Mouse (Mus musculus): ENCODE data around the gene Svs4. TPM values are rescaled to one million over a fixed set of nuclear protein-coding genes. Genes with fewer than 3 reads are reported as not detected.
"Not testable (repeated sequence)": the region's sequence is repeated elsewhere in the genome, so short reads cannot be mapped to it uniquely, and the experiment has no call there.

The Svs4 gene
- 0.54 TPM in 1 of 2 replicates, not detected in the other for polyA plus RNA-seq (2015; fragmentation: Nextera tagmentation; extraction: Ambion mirVana)

- no peak for DNase-seq (ENCODE audit: low spot score)
Observed at GRCm38 (mm10) chr2:164278359-164278758, at the start of gene Svs4. Svs4 (minus strand) TSS chr2:164278459.

DNA sequence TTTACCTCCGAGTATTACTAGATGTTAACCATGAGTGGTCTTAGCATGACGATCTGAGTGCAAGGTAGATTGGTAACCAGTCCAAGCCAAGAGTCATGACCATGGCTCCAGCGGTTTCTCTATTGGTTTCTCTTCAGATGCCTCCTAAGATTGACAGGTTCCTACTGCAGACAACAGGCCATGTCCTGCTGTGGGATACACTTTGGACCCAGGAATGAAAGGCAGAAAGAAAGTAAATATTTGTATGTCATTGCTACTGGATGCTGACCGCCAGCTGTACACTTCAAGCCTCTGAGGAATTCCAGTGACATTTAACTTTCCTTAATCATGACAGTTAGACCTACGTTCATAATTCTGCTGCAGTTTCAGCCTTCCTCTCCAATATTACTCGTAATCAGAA is 42.7 kb upstream of the Svs4 start:
- DNase-seq (ENCODE audit: low spot score) = no peak

GRCm38 (mm10) chr2:164316451-164316850 is 38.2 kb upstream of the Svs4 start, which contains the start of gene Svs6:
Svs6 (plus strand) TSS chr2:164316751.
- DNase-seq (ENCODE audit: low spot score) = not testable (repeated sequence)

GRCm38 (mm10) chr2:164315460-164315859 is 37.2 kb upstream of the Svs4 start:
- DNase-seq (ENCODE audit: low spot score) = not testable (repeated sequence)

DNA sequence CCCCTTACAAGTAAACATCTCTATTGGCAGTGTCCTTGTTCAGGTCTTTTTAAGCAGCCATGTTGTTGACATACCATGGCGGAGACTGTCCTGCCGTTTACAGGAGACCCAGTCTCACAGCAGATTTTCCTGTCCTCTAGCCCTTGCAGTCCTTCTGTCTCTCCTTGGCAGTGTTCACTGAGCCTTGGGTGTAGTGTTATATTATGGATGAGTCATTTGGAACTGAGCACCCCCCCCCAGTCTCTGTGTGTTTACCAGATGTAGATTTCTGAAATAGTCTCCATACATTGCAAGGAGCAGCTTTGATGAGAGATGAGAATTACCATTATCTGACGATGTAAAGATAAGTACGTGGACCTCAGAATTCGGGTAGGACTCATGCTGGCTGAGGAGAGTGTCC is 34.3 kb upstream of the Svs4 start:
- no peak for DNase-seq (ENCODE audit: low spot score)

DNA sequence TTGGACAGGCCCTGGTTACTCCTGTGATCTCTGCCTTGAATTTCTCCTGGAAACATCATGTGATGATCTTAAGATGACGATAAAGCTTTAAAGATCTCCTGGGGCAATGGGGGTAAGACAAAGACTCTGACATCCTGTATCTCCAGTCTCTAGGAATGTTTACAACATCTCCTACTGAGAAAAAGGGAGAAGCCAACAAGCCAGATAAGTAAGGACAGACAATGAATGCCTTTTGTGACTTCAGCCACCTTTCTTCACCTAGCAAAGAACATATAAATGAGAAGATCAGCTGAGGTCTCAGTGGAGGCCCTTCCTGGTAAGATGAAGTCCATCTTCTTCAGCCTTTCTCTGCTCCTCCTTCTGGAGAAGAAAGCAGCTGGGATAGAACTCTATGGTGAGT is 10.7 kb upstream of the Svs4 start, which contains the start of gene Svs3a:
Gene Svs3a, plus strand, starts transcription at position 301 of the 400 bp plus-strand sequence.
- not testable (repeated sequence) for DNase-seq (ENCODE audit: low spot score)

- DNase-seq (ENCODE audit: low spot score) = not testable (repeated sequence)
Observed at GRCm38 (mm10) chr2:164256540-164256939, 21.7 kb downstream of the Svs4 start, which contains the start of gene Svs3b. Svs3b (minus strand) TSS chr2:164256640.

DNA sequence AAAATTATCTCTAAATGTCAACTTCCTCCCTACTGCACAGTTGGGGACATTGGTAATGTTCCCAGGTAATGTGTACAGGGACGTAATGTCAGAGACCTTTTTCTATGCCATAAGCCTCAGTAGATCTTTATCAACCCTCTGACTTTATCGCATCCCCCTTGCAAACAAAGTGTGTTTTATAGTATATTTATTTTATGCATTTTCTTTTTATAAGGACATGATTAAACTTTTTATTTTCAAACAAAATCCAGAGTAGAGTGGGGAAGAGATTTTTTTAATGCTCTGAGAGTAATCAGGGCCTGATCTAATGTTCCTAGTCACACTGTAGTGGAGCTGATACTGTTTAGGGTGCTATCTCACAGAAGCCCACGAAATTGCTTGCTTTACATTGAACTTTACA is 39.9 kb downstream of the Svs4 start, which contains the start of gene Svs2:
Gene Svs2, minus strand, starts transcription at position 101 of the 400 bp plus-strand sequence.
- no peak for DNase-seq (ENCODE audit: low spot score)

DNA sequence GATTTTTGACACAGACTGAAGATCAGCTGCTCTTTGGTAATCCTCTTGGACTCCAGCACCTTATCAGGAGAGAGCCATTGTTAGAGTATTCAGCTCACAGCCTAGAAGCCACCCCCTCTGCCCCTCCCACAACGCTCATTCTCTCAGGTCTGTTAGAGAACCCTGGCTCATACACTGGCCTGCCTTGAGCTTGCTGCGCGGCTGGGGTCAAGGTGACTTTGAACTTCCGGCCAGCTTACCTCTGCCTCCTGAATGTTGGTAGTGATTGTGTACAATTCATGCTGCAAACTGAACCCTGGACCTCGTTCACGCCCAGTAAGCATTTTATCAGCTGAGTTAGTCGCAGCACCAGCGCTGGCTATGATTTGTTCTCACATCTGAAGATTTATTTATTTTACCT is 45.6 kb downstream of the Svs4 start:
- DNase-seq (ENCODE audit: low spot score) = no peak

- DNase-seq (ENCODE audit: low spot score) = no peak
Observed at GRCm38 (mm10) chr2:164228361-164229070, 49.7 kb downstream of the Svs4 start.

Other genes starting within 250 kb of the Svs4 start
- gene Stk4, start 208.1 kb downstream of the Svs4 start, polyA plus RNA-seq (2015; fragmentation: Nextera tagmentation; extraction: Ambion mirVana) = 67.8 and 68.4 TPM in 2 replicates
- 80.0 and 80.8 TPM in 2 replicates for gene Tomm34, start 207.3 kb downstream of the Svs4 start, polyA plus RNA-seq (2015; fragmentation: Nextera tagmentation; extraction: Ambion mirVana)
- not detected in 2 replicates for gene Kcns1, start 107.3 kb downstream of the Svs4 start, polyA plus RNA-seq (2015; fragmentation: Nextera tagmentation; extraction: Ambion mirVana)
- 0.09 TPM in 1 of 2 replicates, not detected in the other for gene Wfdc5, start 95.7 kb downstream of the Svs4 start, polyA plus RNA-seq (2015; fragmentation: Nextera tagmentation; extraction: Ambion mirVana)
- 2.0 and 2.3 TPM in 2 replicates for gene Wfdc12, start 87.9 kb downstream of the Svs4 start, polyA plus RNA-seq (2015; fragmentation: Nextera tagmentation; extraction: Ambion mirVana)
- not detected in 2 replicates for gene Wfdc15a, start 78.3 kb downstream of the Svs4 start, polyA plus RNA-seq (2015; fragmentation: Nextera tagmentation; extraction: Ambion mirVana)
- gene Wfdc15b, start 56.8 kb downstream of the Svs4 start, polyA plus RNA-seq (2015; fragmentation: Nextera tagmentation; extraction: Ambion mirVana) = 1.8 and 2.9 TPM in 2 replicates
- gene Svs2, start 40.0 kb downstream of the Svs4 start, polyA plus RNA-seq (2015; fragmentation: Nextera tagmentation; extraction: Ambion mirVana) = 0.09 and 0.12 TPM in 2 replicates
- gene Svs3b, start 21.8 kb downstream of the Svs4 start, polyA plus RNA-seq (2015; fragmentation: Nextera tagmentation; extraction: Ambion mirVana) = 0.10 TPM in 1 of 2 replicates, not detected in the other
- gene Svs3a, start 10.8 kb upstream of the Svs4 start, polyA plus RNA-seq (2015; fragmentation: Nextera tagmentation; extraction: Ambion mirVana) = not detected in 2 replicates
- gene Svs6, start 38.3 kb upstream of the Svs4 start, polyA plus RNA-seq (2015; fragmentation: Nextera tagmentation; extraction: Ambion mirVana) = not detected in 2 replicates
- not detected in 2 replicates for gene Svs5, start 54.3 kb upstream of the Svs4 start, polyA plus RNA-seq (2015; fragmentation: Nextera tagmentation; extraction: Ambion mirVana)
- 9.8 and 10.6 TPM in 2 replicates for gene Slpi, start 110.6 kb upstream of the Svs4 start, polyA plus RNA-seq (2015; fragmentation: Nextera tagmentation; extraction: Ambion mirVana)
- not detected in 2 replicates for gene Rbpjl, start 124.7 kb upstream of the Svs4 start, polyA plus RNA-seq (2015; fragmentation: Nextera tagmentation; extraction: Ambion mirVana)
- gene Matn4, start 126.7 kb upstream of the Svs4 start, polyA plus RNA-seq (2015; fragmentation: Nextera tagmentation; extraction: Ambion mirVana) = 0.08 and 0.12 TPM in 2 replicates
- gene Sdc4, start 165.4 kb upstream of the Svs4 start, polyA plus RNA-seq (2015; fragmentation: Nextera tagmentation; extraction: Ambion mirVana) = 28.7 and 40.4 TPM in 2 replicates
- gene Sys1, start 178.5 kb upstream of the Svs4 start, polyA plus RNA-seq (2015; fragmentation: Nextera tagmentation; extraction: Ambion mirVana) = 77.2 and 83.7 TPM in 2 replicates
- 19.4 and 21.5 TPM in 2 replicates for gene Gm20458, start 182.5 kb upstream of the Svs4 start, polyA plus RNA-seq (2015; fragmentation: Nextera tagmentation; extraction: Ambion mirVana)
- not detected in 2 replicates for gene Trp53tg5, start 195.3 kb upstream of the Svs4 start, polyA plus RNA-seq (2015; fragmentation: Nextera tagmentation; extraction: Ambion mirVana)
- 12.6 and 15.3 TPM in 2 replicates for gene Dbndd2, start 207.6 kb upstream of the Svs4 start, polyA plus RNA-seq (2015; fragmentation: Nextera tagmentation; extraction: Ambion mirVana)
- gene Pigt, start 219.1 kb upstream of the Svs4 start, polyA plus RNA-seq (2015; fragmentation: Nextera tagmentation; extraction: Ambion mirVana) = 47.2 and 51.1 TPM in 2 replicates